Mouse (Mus musculus): ENCODE results near the gene Dgke.

DNA sequence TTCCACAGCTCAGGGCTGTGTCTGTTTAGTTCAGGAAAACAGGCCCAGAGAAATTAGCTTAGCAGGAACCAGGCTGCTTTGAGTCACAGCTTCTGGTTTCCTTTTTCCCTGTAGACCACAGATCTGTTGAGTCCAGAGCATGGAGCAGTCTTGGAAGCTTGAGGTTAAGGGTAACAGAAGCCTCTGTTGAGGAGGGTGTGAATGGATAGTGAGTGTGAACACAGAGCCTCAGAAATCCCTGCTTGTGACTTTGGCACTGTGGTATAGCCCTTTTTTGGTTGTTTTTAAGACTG is 66.2 kb downstream of the Dgke start:
- no peak for TF ChIP-seq CTCF (IDR thresholded peaks at IDR 0.05)
- no peak for TF ChIP-seq EP300 (IDR thresholded peaks at IDR 0.05)
